Mouse (Mus musculus) small intestine, adult 2 months (tissue): ENCODE measurements around the gene Rnf181. TPM values are rescaled to one million over a fixed set of nuclear protein-coding genes. Genes with fewer than 3 reads are reported as not detected.

Experiments
- H3K27ac ChIP-seq: fragments of 200-500 bp; 2 replicates; pipeline ENCODE4 v1.5.1; 2012; ENCODE audit warnings: low read depth, low read length, control low read depth, inconsistent platforms; ENCODE audit not compliant: insufficient read depth
- H3K27me3 ChIP-seq: fragments of 200-500 bp; 2 replicates; pipeline ENCODE4 v1.6.1; 2012; ENCODE audit warnings: mild to moderate bottlenecking, moderate library complexity, low read length, inconsistent platforms; ENCODE audit not compliant: control insufficient read depth, insufficient read depth
- H3K36me3 ChIP-seq: fragments of 200-500 bp; 2 replicates; pipeline ENCODE4 v1.6.1; 2012; ENCODE audit warnings: mild to moderate bottlenecking, low read length, control low read depth, inconsistent platforms; ENCODE audit not compliant: control insufficient read depth, insufficient read depth
- H3K4me1 ChIP-seq: fragments of 200-500 bp; 2 replicates; pipeline ENCODE4 v1.6.1; 2012; ENCODE audit warnings: low read length, inconsistent platforms, mixed read lengths; ENCODE audit not compliant: control insufficient read depth, insufficient read depth, insufficient read length
- H3K4me3 ChIP-seq: fragments of 200-500 bp; 2 replicates; pipeline ENCODE4 v1.5.1; 2012; ENCODE audit warnings: low read depth, mild to moderate bottlenecking, control low read depth, inconsistent platforms, low read length, moderate library complexity
- CTCF ChIP-seq: fragments of 200-500 bp; IDR thresholded peaks from 2 replicates; pipeline ENCODE4 v1.5.1; 2012; ENCODE audit warnings: low read depth, mild to moderate bottlenecking, control low read depth, inconsistent platforms, low read length, moderate library complexity, mixed read lengths; ENCODE audit not compliant: insufficient replicate concordance, insufficient read length; ENCODE audit errors: extremely low read depth
- POLR2A ChIP-seq: fragments of 200-500 bp; IDR thresholded peaks from 2 replicates; pipeline ENCODE4 v1.6.1; 2012; ENCODE audit warnings: low read depth, mild to moderate bottlenecking, control low read depth, inconsistent platforms, low read length, moderate library complexity
- WGBS: fragments of 180-500 bp; shearing (Covaris S2); methylation state at CpG from one replicate; pipeline ENCODE4 v1.1.7; 2018; 5-methylcytosine and 5-hydroxymethylcytosine counted together
- polyA plus RNA-seq: library from polyadenylated mRNA; depleted of rRNA; stranded (reverse); fragments of >200 nt; gene quantifications from 2 replicates; pipeline ENCODE4 v1.2.3, GENCODE M21; 2012; rRNA removed

The Rnf181 gene
- polyA plus RNA-seq: 59.5 and 97.6 TPM in 2 replicates

GRCm38 (mm10) chr6:72366844-72367443 is at the start of gene Rnf181:
Gene Rnf181, minus strand, starts transcription at chr6:72366956.
- Histone ChIP-seq H3K4me1 (peaks cover 10% of the 10 kb centered on the region; the same call in 1 of the 2 replicates), H3K4me3 (no peak within 1 kb of the TSS), H3K27ac (no peak within 1 kb of the TSS), H3K27me3 (no peaks in the 10 kb centered on the region), H3K36me3 (no peaks in the 10 kb centered on the region)
- TF ChIP-seq CTCF (no peak), POLR2A (no peak)
- WGBS: 87% methylated on average over 4 of the region's 4 CpGs

- WGBS: 60% methylated on average over 7 of the region's 7 CpGs
- Histone ChIP-seq H3K36me3 (peaks cover 19% of the 10 kb centered on the region), H3K27ac (no peak overlapping the region), H3K4me3 (no peak overlapping the region), H3K27me3 (no peaks in the 10 kb centered on the region), H3K4me1 (peaks cover 3% of the 10 kb centered on the region; the same call in 1 of the 2 replicates)
- TF ChIP-seq CTCF (no peak), POLR2A (no peak)
These were observed 49.4 kb upstream of the Rnf181 start for GRCm38 (mm10) chr6:72415964-72416772.

GRCm38 (mm10) chr6:72415181-72415580 is 48.4 kb upstream of the Rnf181 start:
- Histone ChIP-seq H3K4me3 (peak overlapping the region; percentile 2; the same call in 1 of the 2 replicates), H3K27me3 (no peaks in the 10 kb centered on the region), H3K36me3 (peaks cover 18% of the 10 kb centered on the region), H3K4me1 (no peaks in the 10 kb centered on the region), H3K27ac (no peak overlapping the region)
- TF ChIP-seq CTCF (no peak), POLR2A (no peak)
- WGBS: 70% methylated on average over 5 of the region's 5 CpGs

GRCm38 (mm10) chr6:72414076-72414756 is 47.5 kb upstream of the Rnf181 start, which contains the start of gene Ggcx:
Gene Ggcx, plus strand, starts transcription at chr6:72414308.
- H3K27ac ChIP-seq: peak within 1 kb of the TSS; percentile 34
- peaks cover 14% of the 10 kb centered on the region for H3K36me3 ChIP-seq
- no peaks in the 10 kb centered on the region for H3K4me1 ChIP-seq
- no peak for TF ChIP-seq CTCF
- TF ChIP-seq POLR2A: peak; percentile 95
- H3K4me3 ChIP-seq: peak within 1 kb of the TSS; percentile 75
- WGBS: under 1% methylated on average over 33 of the region's 33 CpGs
- H3K27me3 ChIP-seq: no peaks in the 10 kb centered on the region

- H3K27ac ChIP-seq: no peak overlapping the region
- H3K4me1 ChIP-seq: no peaks in the 10 kb centered on the region
- H3K36me3 ChIP-seq: no peaks in the 10 kb centered on the region
- H3K4me3 ChIP-seq: no peak overlapping the region
- 74% methylated on average over 7 of the region's 7 CpGs for WGBS
- no peak for TF ChIP-seq CTCF
- no peak for TF ChIP-seq POLR2A
- H3K27me3 ChIP-seq: no peaks in the 10 kb centered on the region
These were observed 43.8 kb upstream of the Rnf181 start for GRCm38 (mm10) chr6:72410518-72410917.

GRCm38 (mm10) chr6:72410003-72410402 is 43.2 kb upstream of the Rnf181 start:
- TF ChIP-seq CTCF (no peak), POLR2A (no peak)
- H3K4me3 ChIP-seq: no peak overlapping the region
- 21% methylated on average over 1 of the region's 1 CpGs for WGBS
- no peaks in the 10 kb centered on the region for H3K4me1 ChIP-seq
- H3K27ac ChIP-seq: no peak overlapping the region
- no peaks in the 10 kb centered on the region for H3K36me3 ChIP-seq
- no peaks in the 10 kb centered on the region for H3K27me3 ChIP-seq
